Mouse (Mus musculus) heart, postnatal 0 days (tissue): Measurements from ENCODE around the gene Doc2a.

ENCODE experiments used
- CTCF ChIP-seq: IDR thresholded peaks from 2 replicates; pipeline ENCODE4 v1.5.1; 2016; ENCODE audit warnings: antibody characterized with exemption, control low read depth, low read depth
- EP300 ChIP-seq: IDR thresholded peaks from 2 replicates; pipeline ENCODE4 v1.6.1; 2016; ENCODE audit warnings: antibody characterized with exemption, low read depth

GRCm38 (mm10) chr7:126817595-126817994 is 29.6 kb upstream of the Doc2a start:
- TF ChIP-seq CTCF (no peak), EP300 (no peak)
